Mouse (Mus musculus): ENCODE measurements at regions not wholly inside any gene's neighbourhood (a gene's known extent, or its start where the extent isn't known, plus 50 kb on each side); places are given as distances from the start of the nearest gene placed in this dataset.

GRCm38 (mm10) chr5:117018419-117019150, 97.3 kb downstream of the Suds3 start:
- H3K27me3 ChIP-seq (ENCODE audit: control insufficient read depth, insufficient read depth, insufficient read length) = no peaks in the 10 kb centered on the region
- no peaks in the 10 kb centered on the region for H3K36me3 ChIP-seq (ENCODE audit: control insufficient read depth, insufficient read depth)
- H3K4me2 ChIP-seq (ENCODE audit: low read depth) = no peak overlapping the region
- H3K79me2 ChIP-seq (ENCODE audit: control insufficient read depth, insufficient read depth) = no peaks in the 10 kb centered on the region
- TF ChIP-seq USF1 (IDR thresholded peaks at IDR 0.05; ENCODE audit: low read depth) (no peak), MYOG (IDR thresholded peaks at IDR 0.05; ENCODE audit: control insufficient read depth in 1 of 3, insufficient read depth in 1 of 3, insufficient read length in 2 of 3, low read depth in 2 of 3) (no peak), E2F4 (IDR thresholded peaks at IDR 0.05; ENCODE audit: insufficient read depth) (no peak)
- H3ac ChIP-seq (ENCODE audit: control insufficient read depth, insufficient read length) = no peak overlapping the region
- no peak overlapping the region for H3K4me3 ChIP-seq

GRCm38 (mm10) chr5:117011128-117011527, 104.8 kb downstream of the Suds3 start:
- no peak overlapping the region for H3K4me3 ChIP-seq
- no peaks in the 10 kb centered on the region for H3K27me3 ChIP-seq (ENCODE audit: control insufficient read depth, insufficient read depth, insufficient read length)
- H3K4me2 ChIP-seq (ENCODE audit: low read depth) = no peak overlapping the region
- no peaks in the 10 kb centered on the region for H3K36me3 ChIP-seq (ENCODE audit: control insufficient read depth, insufficient read depth)
- no peaks in the 10 kb centered on the region for H3K79me2 ChIP-seq (ENCODE audit: control insufficient read depth, insufficient read depth)
- H3ac ChIP-seq (ENCODE audit: control insufficient read depth, insufficient read length) = no peak overlapping the region
- no peak for TF ChIP-seq MAX (IDR thresholded peaks at IDR 0.05; ENCODE audit: low read depth)

- no peaks in the 10 kb centered on the region for H3K79me2 ChIP-seq (ENCODE audit: control insufficient read depth, insufficient read depth)
- H3K4me2 ChIP-seq (ENCODE audit: low read depth) = no peak overlapping the region
- H3K27me3 ChIP-seq (ENCODE audit: control insufficient read depth, insufficient read depth, insufficient read length) = no peaks in the 10 kb centered on the region
- TF ChIP-seq MAX (IDR thresholded peaks at IDR 0.05; ENCODE audit: low read depth) (no peak), MYOD1 (IDR thresholded peaks at IDR 0.05; ENCODE audit: control insufficient read depth in 1 of 3, insufficient read length in 2 of 3, low read depth in 2 of 3) (no peak)
- H3K36me3 ChIP-seq (ENCODE audit: control insufficient read depth, insufficient read depth) = no peaks in the 10 kb centered on the region
- no peak overlapping the region for H3ac ChIP-seq (ENCODE audit: control insufficient read depth, insufficient read length)
- no peak overlapping the region for H3K4me3 ChIP-seq
These were observed 115.1 kb downstream of the Suds3 start for GRCm38 (mm10) chr5:117000770-117001201.

- Histone ChIP-seq H3K79me2 (ENCODE audit: control insufficient read depth, insufficient read depth) (no peaks in the 10 kb centered on the region), H3ac (ENCODE audit: control insufficient read depth, insufficient read length) (no peak overlapping the region), H3K4me2 (ENCODE audit: low read depth) (no peak overlapping the region), H3K27me3 (ENCODE audit: control insufficient read depth, insufficient read depth, insufficient read length) (no peaks in the 10 kb centered on the region), H3K4me3 (no peak overlapping the region), H3K36me3 (ENCODE audit: control insufficient read depth, insufficient read depth) (no peaks in the 10 kb centered on the region)
- TF ChIP-seq MAX (IDR thresholded peaks at IDR 0.05; ENCODE audit: low read depth) (no peak), POLR2AphosphoS2 (IDR thresholded peaks at IDR 0.05; ENCODE audit: insufficient read length, low read depth) (no peak), CEBPB (IDR thresholded peaks at IDR 0.05; ENCODE audit: insufficient read depth, poor library complexity, severe bottlenecking) (no peak), TCF12 (IDR thresholded peaks at IDR 0.05; ENCODE audit: insufficient read depth, poor library complexity, severe bottlenecking) (no peak), MYOD1 (IDR thresholded peaks at IDR 0.05; ENCODE audit: control insufficient read depth in 1 of 3, insufficient read length in 2 of 3, low read depth in 2 of 3) (no peak), E2F4 (IDR thresholded peaks at IDR 0.05; ENCODE audit: insufficient read depth) (no peak), REST (IDR thresholded peaks at IDR 0.05; ENCODE audit: insufficient read depth, insufficient read length) (no peak), SRF (IDR thresholded peaks at IDR 0.05; ENCODE audit: control insufficient read depth, insufficient read length, low read depth) (no peak), MYOG (IDR thresholded peaks at IDR 0.05; ENCODE audit: control insufficient read depth in 1 of 3, insufficient read depth in 1 of 3, insufficient read length in 2 of 3, low read depth in 2 of 3) (no peak), USF1 (IDR thresholded peaks at IDR 0.05; ENCODE audit: low read depth) (no peak), TCF3 (IDR thresholded peaks at IDR 0.05; ENCODE audit: insufficient read length, low read depth) (no peak), POLR2A (IDR thresholded peaks at IDR 0.05; ENCODE audit: insufficient read length, low read depth) (no peak)
These were observed 121.4 kb downstream of the Suds3 start for GRCm38 (mm10) chr5:116994508-116994907.

GRCm38 (mm10) chr5:116993674-116994073, 122.2 kb downstream of the Suds3 start:
- Histone ChIP-seq H3K79me2 (ENCODE audit: control insufficient read depth, insufficient read depth) (no peaks in the 10 kb centered on the region), H3ac (ENCODE audit: control insufficient read depth, insufficient read length) (no peak overlapping the region), H3K27me3 (ENCODE audit: control insufficient read depth, insufficient read depth, insufficient read length) (no peaks in the 10 kb centered on the region), H3K4me2 (ENCODE audit: low read depth) (no peak overlapping the region), H3K4me3 (no peak overlapping the region), H3K36me3 (ENCODE audit: control insufficient read depth, insufficient read depth) (no peaks in the 10 kb centered on the region)
- TF ChIP-seq MYOG (IDR thresholded peaks at IDR 0.05; ENCODE audit: control insufficient read depth in 1 of 3, insufficient read depth in 1 of 3, insufficient read length in 2 of 3, low read depth in 2 of 3) (no peak), USF1 (IDR thresholded peaks at IDR 0.05; ENCODE audit: low read depth) (no peak), MYOD1 (IDR thresholded peaks at IDR 0.05; ENCODE audit: control insufficient read depth in 1 of 3, insufficient read length in 2 of 3, low read depth in 2 of 3) (no peak), TCF12 (IDR thresholded peaks at IDR 0.05; ENCODE audit: insufficient read depth, poor library complexity, severe bottlenecking) (no peak), REST (IDR thresholded peaks at IDR 0.05; ENCODE audit: insufficient read depth, insufficient read length) (no peak), SRF (IDR thresholded peaks at IDR 0.05; ENCODE audit: control insufficient read depth, insufficient read length, low read depth) (no peak), POLR2A (IDR thresholded peaks at IDR 0.05; ENCODE audit: insufficient read length, low read depth) (no peak), E2F4 (IDR thresholded peaks at IDR 0.05; ENCODE audit: insufficient read depth) (no peak), TCF3 (IDR thresholded peaks at IDR 0.05; ENCODE audit: insufficient read length, low read depth) (no peak), MAX (IDR thresholded peaks at IDR 0.05; ENCODE audit: low read depth) (no peak), POLR2AphosphoS2 (IDR thresholded peaks at IDR 0.05; ENCODE audit: insufficient read length, low read depth) (no peak), CEBPB (IDR thresholded peaks at IDR 0.05; ENCODE audit: insufficient read depth, poor library complexity, severe bottlenecking) (no peak)

Data from myocyte (in vitro differentiated cells).